Mouse (Mus musculus): ENCODE data around the gene Hagh. TPM values are rescaled to one million over a fixed set of nuclear protein-coding genes. Genes with fewer than 3 reads are reported as not detected.

Gene Hagh
- total RNA-seq, 1 experiment from 2014 or later: 23.2 TPM

DNA sequence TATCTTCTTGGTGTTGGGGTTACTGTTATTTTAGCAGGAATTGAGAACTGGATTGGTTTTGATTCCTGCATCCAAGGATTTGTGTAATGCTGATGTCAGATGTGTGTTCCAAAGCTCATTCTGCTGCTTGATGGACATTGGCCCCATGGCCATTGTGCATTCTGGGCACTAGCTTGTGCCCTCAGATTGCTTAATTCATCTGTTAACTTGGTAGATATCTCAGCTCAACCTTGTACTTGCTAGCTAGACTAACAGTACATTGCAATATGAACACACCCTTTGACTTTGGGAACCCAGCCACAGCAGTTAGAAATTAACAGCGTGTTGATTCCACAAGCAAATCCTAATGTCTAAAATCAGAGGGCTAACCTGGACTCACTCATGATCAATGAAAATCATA is 7.4 kb downstream of the Hagh start:
- ATAC-seq (replicated peaks; ENCODE audit: insufficient number of reproducible peaks, low FRiP score, low TSS enrichment, poor library complexity, severe bottlenecking): no peak

DNA sequence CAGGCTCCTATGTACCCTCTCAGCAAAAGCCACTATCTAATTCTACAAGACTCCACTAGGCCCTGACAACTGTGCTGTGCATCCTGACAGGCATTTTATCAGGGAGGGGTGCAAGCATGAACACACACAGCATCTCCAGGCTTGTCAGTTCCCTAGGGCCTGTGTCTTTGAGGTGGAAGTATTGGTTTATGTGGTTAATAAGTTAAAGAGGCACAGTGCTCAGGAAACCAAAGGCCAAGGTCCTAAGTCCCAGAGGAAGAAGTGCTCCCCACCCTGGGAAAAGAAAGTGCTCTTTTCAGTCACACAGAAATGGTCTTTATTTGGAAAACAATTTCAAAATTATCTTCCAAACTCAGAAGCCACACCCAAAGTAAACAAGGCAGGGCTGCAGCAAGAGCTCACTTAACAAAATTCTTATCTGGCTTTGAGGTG is 8.7 kb downstream of the Hagh start:
- ATAC-seq (replicated peaks; ENCODE audit: insufficient number of reproducible peaks, low FRiP score, low TSS enrichment, poor library complexity, severe bottlenecking): no peak

DNA sequence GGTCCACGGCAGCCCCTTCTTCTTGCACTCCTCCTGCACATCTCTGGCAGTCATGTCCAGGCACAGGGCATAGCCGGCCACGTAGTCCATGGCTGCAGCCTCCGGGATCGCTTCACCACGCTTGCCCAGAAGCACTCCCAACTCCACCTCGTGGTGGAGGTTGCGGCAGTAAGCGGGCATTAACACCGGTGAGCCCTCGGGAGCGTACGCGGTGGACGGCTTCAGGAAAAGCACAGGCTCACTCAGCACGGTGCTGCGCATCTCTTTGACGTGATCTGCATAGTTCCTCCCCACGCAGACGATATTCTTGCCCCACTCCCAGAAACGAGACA is 9.8 kb downstream of the Hagh start:
- ATAC-seq (replicated peaks; ENCODE audit: insufficient number of reproducible peaks, low FRiP score, low TSS enrichment, poor library complexity, severe bottlenecking): no peak; the same call in 1 of the 2 replicates

GRCm38 (mm10) chr17:24850065-24850772 is 10.3 kb downstream of the Hagh start, which contains the start of gene Fahd1:
Gene Fahd1, minus strand, starts transcription at chr17:24850364.
- peak; percentile 94 for ATAC-seq (replicated peaks; ENCODE audit: insufficient number of reproducible peaks, low FRiP score, low TSS enrichment, poor library complexity, severe bottlenecking)

GRCm38 (mm10) chr17:24850773-24851127 is 10.8 kb downstream of the Hagh start:
- ATAC-seq (replicated peaks; ENCODE audit: insufficient number of reproducible peaks, low FRiP score, low TSS enrichment, poor library complexity, severe bottlenecking): no peak

DNA sequence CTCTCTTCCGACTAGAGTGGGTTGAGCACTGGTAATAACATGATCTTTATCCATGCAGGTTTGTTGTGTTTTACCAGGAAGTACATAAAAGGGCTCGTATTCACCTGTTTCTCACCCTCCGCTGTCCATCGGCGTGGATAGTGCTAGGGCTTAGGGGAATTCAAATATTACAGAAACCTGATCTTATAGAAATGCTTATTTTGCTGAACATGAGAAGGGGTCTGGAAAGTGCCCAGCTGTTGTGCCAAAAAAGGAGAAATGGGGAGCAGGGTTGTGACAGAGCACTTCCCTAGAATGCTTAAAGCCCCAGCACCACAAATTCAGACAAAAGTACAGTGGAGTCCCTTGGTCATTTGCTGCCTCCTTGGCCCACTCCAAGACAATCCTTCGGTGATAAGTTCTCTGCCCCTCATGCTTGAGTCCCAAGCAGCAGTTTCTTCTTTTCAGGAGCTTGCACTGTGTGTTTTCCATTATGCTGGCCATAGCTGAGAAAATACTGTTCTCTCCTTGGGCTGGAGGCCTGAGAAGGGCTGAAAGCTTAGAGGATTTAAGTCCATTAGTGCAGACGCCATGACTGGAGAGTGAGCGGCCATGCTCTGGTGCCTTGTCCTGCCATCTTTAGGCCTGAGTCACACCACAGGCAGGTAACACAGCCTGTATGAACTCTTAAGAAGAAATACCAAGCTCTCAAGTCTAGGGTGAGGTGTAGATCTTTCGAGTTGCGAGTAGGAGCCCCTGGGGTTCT is 11.6 kb downstream of the Hagh start:
- ATAC-seq (replicated peaks; ENCODE audit: insufficient number of reproducible peaks, low FRiP score, low TSS enrichment, poor library complexity, severe bottlenecking): no peak

DNA sequence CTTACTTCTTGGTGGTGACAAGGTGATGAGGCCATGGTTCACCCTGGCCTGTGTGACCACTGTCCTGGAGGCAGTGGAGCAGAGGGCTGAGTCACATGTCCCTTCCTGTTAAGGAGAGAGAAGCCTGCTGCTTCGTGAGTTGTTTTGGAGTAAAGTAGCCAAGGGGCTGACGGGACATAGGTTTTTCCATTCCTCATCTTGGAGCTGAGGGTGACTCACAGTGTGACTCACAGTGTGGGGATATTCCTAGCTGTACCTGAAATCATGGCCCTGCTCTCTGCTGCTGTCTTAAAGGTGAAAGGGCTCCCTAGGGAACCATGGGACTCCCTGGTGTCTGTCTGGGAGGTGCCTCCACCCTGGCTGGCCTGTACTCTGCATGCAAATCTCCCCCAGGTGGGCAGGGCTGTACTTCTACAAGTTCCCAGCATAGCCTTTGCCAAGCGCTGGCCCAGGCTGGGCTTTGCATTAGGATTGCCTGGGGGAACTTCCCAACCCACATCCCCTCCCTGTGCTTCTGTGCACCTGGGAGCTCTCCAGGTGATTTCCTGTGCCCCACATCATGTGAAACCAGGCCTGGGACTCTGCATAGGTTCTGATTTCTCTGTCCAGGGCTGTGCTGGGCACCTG is 16.0 kb downstream of the Hagh start:
- ATAC-seq (replicated peaks; ENCODE audit: insufficient number of reproducible peaks, low FRiP score, low TSS enrichment, poor library complexity, severe bottlenecking): no peak

GRCm38 (mm10) chr17:24856589-24856988 is 16.6 kb downstream of the Hagh start:
- ATAC-seq (replicated peaks; ENCODE audit: insufficient number of reproducible peaks, low FRiP score, low TSS enrichment, poor library complexity, severe bottlenecking): no peak

DNA sequence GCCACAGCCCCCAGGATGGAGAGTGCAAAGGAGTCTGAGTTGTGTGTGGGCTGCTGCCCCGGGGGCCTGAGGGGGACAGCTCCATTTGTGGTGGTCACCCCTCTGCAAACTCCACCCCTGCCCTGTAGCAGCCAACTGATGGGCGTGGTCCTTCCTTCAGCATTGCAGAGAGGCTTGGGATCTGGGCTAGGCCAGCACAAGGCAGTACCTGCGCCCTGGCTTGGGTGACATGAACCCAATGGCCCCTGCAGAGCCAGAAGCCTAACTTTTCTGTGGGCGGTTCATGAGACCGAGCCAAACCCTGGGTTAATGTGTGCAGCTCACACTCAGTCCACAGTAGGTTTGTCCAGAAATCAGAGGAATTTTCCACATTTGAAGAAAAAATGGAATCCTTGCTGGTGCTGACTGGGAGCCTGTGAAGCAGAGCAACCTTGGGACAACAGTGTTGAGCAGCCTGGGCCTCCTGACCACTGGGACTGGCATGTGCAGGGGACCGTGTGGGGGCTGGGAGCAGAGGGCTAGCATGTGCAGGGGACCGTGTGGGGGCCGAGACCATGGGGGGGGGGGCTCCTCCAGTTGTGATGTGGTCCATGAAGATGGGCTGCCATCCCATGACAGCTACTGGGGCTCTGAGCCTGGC is 18.0 kb downstream of the Hagh start:
- ATAC-seq (replicated peaks; ENCODE audit: insufficient number of reproducible peaks, low FRiP score, low TSS enrichment, poor library complexity, severe bottlenecking): no peak

DNA sequence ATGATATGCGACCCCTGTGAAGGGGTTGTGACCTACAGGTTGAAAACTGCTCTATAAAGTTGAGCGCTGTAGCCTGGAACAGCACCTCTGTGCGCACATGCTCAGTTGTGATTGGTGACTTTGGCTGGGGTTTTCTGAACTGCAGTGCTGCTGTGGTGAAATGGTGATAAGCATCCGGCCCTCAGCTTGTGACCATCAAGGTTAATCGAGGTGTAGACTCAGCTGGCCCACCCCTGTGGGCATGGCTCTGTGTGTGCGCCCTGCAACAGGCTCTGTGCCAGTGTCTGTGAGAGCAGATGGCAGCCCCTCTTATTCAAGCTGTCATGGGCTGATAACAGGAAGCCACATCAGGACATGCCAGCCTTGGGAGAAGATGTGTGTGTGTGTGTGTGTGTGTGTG is 19.0 kb downstream of the Hagh start:
- no peak for ATAC-seq (replicated peaks; ENCODE audit: insufficient number of reproducible peaks, low FRiP score, low TSS enrichment, poor library complexity, severe bottlenecking)

- no peak for ATAC-seq (replicated peaks; ENCODE audit: insufficient number of reproducible peaks, low FRiP score, low TSS enrichment, poor library complexity, severe bottlenecking)
Measured at GRCm38 (mm10) chr17:24860076-24860475, 20.1 kb downstream of the Hagh start.

- no peak for ATAC-seq (replicated peaks; ENCODE audit: insufficient number of reproducible peaks, low FRiP score, low TSS enrichment, poor library complexity, severe bottlenecking)
Measured at GRCm38 (mm10) chr17:24861785-24862184, 21.8 kb downstream of the Hagh start.

- ATAC-seq (replicated peaks; ENCODE audit: insufficient number of reproducible peaks, low FRiP score, low TSS enrichment, poor library complexity, severe bottlenecking): no peak
Measured at GRCm38 (mm10) chr17:24865776-24866175, 25.8 kb downstream of the Hagh start, which contains the start of gene Igfals. Gene Igfals, plus strand, starts transcription at chr17:24865997.

- no peak for ATAC-seq (replicated peaks; ENCODE audit: insufficient number of reproducible peaks, low FRiP score, low TSS enrichment, poor library complexity, severe bottlenecking)
Measured at GRCm38 (mm10) chr17:24867914-24868313, 28.0 kb downstream of the Hagh start.

DNA sequence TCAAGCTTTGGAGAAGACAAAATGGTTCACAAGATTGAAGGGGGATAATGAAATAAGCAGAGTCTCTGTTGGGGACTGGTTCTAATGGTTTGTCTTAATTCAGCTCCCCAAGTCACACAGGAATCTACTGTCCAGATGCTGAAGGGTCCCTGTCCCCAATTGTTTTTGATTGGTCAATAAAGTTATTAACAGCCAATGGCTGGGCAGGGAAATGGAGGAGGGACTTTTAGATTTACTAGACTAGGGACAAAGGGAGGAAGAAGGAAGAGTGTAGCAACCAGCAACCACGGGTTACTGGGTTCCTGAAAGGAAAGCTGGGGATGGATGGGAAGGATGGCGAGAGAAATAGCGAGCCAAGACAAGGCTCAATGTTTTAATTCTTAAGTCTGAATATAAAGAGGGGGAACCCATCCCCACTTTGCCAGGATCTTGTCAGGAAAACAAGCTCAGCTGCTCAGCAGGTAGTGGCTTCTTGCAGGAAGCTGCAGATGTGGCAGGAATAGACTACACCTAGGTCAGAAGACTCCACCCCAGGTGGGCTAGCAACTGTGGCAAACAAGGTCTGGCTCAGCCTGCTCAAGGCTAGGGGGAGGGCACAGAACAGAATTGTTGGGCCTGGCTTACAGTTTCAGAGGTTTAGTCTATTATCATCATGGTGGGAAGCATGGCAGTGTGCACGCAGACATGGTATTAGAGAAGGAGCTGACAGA is 33.9 kb downstream of the Hagh start:
- ATAC-seq (replicated peaks; ENCODE audit: insufficient number of reproducible peaks, low FRiP score, low TSS enrichment, poor library complexity, severe bottlenecking): no peak

- ATAC-seq (replicated peaks; ENCODE audit: insufficient number of reproducible peaks, low FRiP score, low TSS enrichment, poor library complexity, severe bottlenecking): no peak
Measured at GRCm38 (mm10) chr17:24874405-24874745, 34.4 kb downstream of the Hagh start.

DNA sequence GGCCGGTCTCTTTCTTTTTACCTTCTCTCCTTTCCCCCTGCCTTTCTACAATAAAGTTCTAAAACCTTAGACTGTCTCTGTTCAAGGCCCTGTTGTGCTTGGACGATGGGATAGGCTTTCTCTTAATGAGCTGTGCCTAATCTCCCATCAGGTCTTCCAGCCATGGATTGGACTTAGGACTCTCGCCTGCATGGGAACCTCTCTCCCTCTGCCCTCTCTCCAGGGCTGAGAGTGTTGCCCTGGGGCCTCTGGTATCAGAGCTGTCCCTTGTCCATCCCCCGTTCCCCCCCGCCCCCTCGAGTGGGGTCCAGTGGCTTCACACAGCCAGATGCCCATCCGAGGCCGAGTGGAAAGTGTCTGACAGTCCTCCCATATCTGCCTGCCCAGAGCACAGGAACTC is 35.0 kb downstream of the Hagh start:
- no peak for ATAC-seq (replicated peaks; ENCODE audit: insufficient number of reproducible peaks, low FRiP score, low TSS enrichment, poor library complexity, severe bottlenecking)

GRCm38 (mm10) chr17:24877336-24878116 is 37.6 kb downstream of the Hagh start:
- no peak for ATAC-seq (replicated peaks; ENCODE audit: insufficient number of reproducible peaks, low FRiP score, low TSS enrichment, poor library complexity, severe bottlenecking)

Data from monocyte, adult 5-6 weeks (primary cell).